9 mouse cellular contexts compared by ENCODE assay signal in genomic region chr2:35983869-35984268, GRCm38 (mm10). TPM values are rescaled to one million over a fixed set of nuclear protein-coding genes. Genes with fewer than 3 reads are reported as not detected.
DNase-seq lines count a peak whose midpoint lies in the region; ATAC-seq and TF ChIP-seq lines count a peak whose summit lies in the region.
"Had no signal": no experiment of that assay in that cellular context is flagged by ENCODE, and none has a peak within 500 bp of the region (broad histone marks: within the 10 kb centered on the region; RNA-seq: fewer than 3 reads in every experiment).

No protein-coding gene starts in this region.

- no peak overlapping the region for H3K27ac ChIP-seq in bone marrow, adult 2 months (ENCODE audit: control insufficient read depth, insufficient read depth, low read depth, low read length, poor library complexity)
- H3K27ac ChIP-seq in embryonic fibroblast, embryonic 13.5 days (ENCODE audit: insufficient read depth, low read length): no peak overlapping the region
- H3K27ac ChIP-seq in kidney, postnatal 0 days: no peak overlapping the region
- H3K27ac ChIP-seq in lung, embryonic 14.5 days (ENCODE audit: low read depth): no peak overlapping the region
- H3K27ac ChIP-seq: heart, embryonic 15.5 days had no signal

- no peak overlapping the region for H3K4me3 ChIP-seq in bone marrow, adult 2 months (replicated peaks; ENCODE audit: control insufficient read depth, low read depth, low read length)
- no peak overlapping the region for H3K4me3 ChIP-seq in embryonic fibroblast, embryonic 13.5 days (ENCODE audit: insufficient read depth, low read length)
- H3K4me3 ChIP-seq in kidney, postnatal 0 days (replicated peaks; ENCODE audit: low read depth, low read length): no peak overlapping the region
- H3K4me3 ChIP-seq in lung, embryonic 14.5 days (ENCODE audit: low read depth, low read length): no peak overlapping the region
- H3K4me3 ChIP-seq: heart, embryonic 15.5 days had no signal

- H3K4me2 ChIP-seq in kidney, postnatal 0 days (ENCODE audit: low read length): no peak overlapping the region
- no peak overlapping the region for H3K4me2 ChIP-seq in lung, embryonic 14.5 days
- H3K4me2 ChIP-seq: heart, embryonic 15.5 days had no signal

- H3K27me3 ChIP-seq in kidney, postnatal 0 days (ENCODE audit: insufficient read depth, low read length): no peaks in the 10 kb centered on the region
- peaks cover 9% of the 10 kb centered on the region; the same call in 1 of the 2 replicates for H3K27me3 ChIP-seq in lung, embryonic 14.5 days (ENCODE audit: insufficient read depth, low read length)

- peak; percentile 91 for DNase-seq in 3T3-L1 (ENCODE audit: low read depth, low spot score)
- peak; percentile 71 to 72 for DNase-seq in B cell, adult 2 months
- DNase-seq in kidney, postnatal 0 days (ENCODE audit: low spot score): peak; percentile 87
- peak; percentile 83 for DNase-seq in lung, embryonic 14.5 days
- DNase-seq in right cerebral cortex, postnatal 10 days (ENCODE audit: low spot score in 2 of 2): peak; percentile 66 to 82

- no peaks in the 10 kb centered on the region for H3K36me3 ChIP-seq in kidney, postnatal 0 days (ENCODE audit: insufficient read depth, low read length)
- H3K36me3 ChIP-seq in lung, embryonic 14.5 days (ENCODE audit: insufficient read depth): no peaks in the 10 kb centered on the region
- H3K36me3 ChIP-seq: heart, embryonic 15.5 days had no signal

- 3% methylated on average over 7 of the region's 7 CpGs for WGBS in bone marrow, adult 2 months
- WGBS in kidney, postnatal 0 days: 5% methylated on average over 7 of the region's 7 CpGs
- 3% methylated on average over 7 of the region's 7 CpGs for WGBS in lung, embryonic 14.5 days

- no peak overlapping the region for H3K9ac ChIP-seq in kidney, postnatal 0 days (ENCODE audit: low read depth, low read length)
- no peak overlapping the region for H3K9ac ChIP-seq in lung, embryonic 14.5 days
- H3K9ac ChIP-seq: heart, embryonic 15.5 days had no signal

- no peak for ATAC-seq in kidney, postnatal 0 days (replicated peaks; ENCODE audit: low FRiP score, low read depth)
- ATAC-seq in lung, embryonic 14.5 days (ENCODE audit: insufficient read depth): no peak
- ATAC-seq in erythroblast, adult 5-6 weeks (replicated peaks; ENCODE audit: low FRiP score, poor library complexity, severe bottlenecking): no peak; the same call in 1 of the 2 replicates

- no peaks in the 10 kb centered on the region; the same call in 1 of the 2 replicates for H3K4me1 ChIP-seq in bone marrow, adult 2 months (ENCODE audit: control insufficient read depth, insufficient read depth, low read length)
- no peaks in the 10 kb centered on the region for H3K4me1 ChIP-seq in embryonic fibroblast, embryonic 13.5 days (ENCODE audit: control insufficient read depth, insufficient read depth, low read length)
- no peaks in the 10 kb centered on the region for H3K4me1 ChIP-seq in kidney, postnatal 0 days (replicated peaks; ENCODE audit: insufficient read depth, low read length)
- H3K4me1 ChIP-seq in lung, embryonic 14.5 days (ENCODE audit: insufficient read depth): no peaks in the 10 kb centered on the region

- H3K9me3 ChIP-seq in kidney, postnatal 0 days (replicated peaks; ENCODE audit: low read length): no peaks in the 10 kb centered on the region
- H3K9me3 ChIP-seq in lung, embryonic 14.5 days (ENCODE audit: low read depth, low read length): no peaks in the 10 kb centered on the region
- H3K9me3 ChIP-seq: heart, embryonic 15.5 days had no signal

- no peak for TF ChIP-seq POLR2A in bone marrow, adult 2 months (IDR thresholded peaks at IDR 0.05; ENCODE audit: borderline replicate concordance, control insufficient read depth, low read depth, low read length)
- no peak for TF ChIP-seq POLR2A in embryonic fibroblast, embryonic 13.5 days (IDR thresholded peaks at IDR 0.05; ENCODE audit: low read depth, low read length)

- TF ChIP-seq CTCF in bone marrow, adult 2 months (IDR thresholded peaks at IDR 0.05; ENCODE audit: control insufficient read depth, insufficient read depth, low read length): peak; percentile 63
- TF ChIP-seq CTCF in embryonic fibroblast, embryonic 13.5 days (IDR thresholded peaks at IDR 0.05; ENCODE audit: borderline replicate concordance, insufficient read depth, low read length): peak; percentile 56; the same call in 1 of the 2 replicates
- peak; percentile 83 for TF ChIP-seq CTCF in kidney, postnatal 0 days (IDR thresholded peaks at IDR 0.05; ENCODE audit: low read depth)
- TF ChIP-seq CTCF in lung, embryonic 14.5 days (IDR thresholded peaks at IDR 0.05; ENCODE audit: low read depth): peak; percentile 77

RNA-seq across cellular contexts. Expression of gene Ttll11, which starts 4.2 kb away (rescaled TPM):
- 2.6 and 4.1 TPM in 2 replicates for polyA plus RNA-seq in bone marrow, adult 2 months (2011; ENCODE audit: insufficient read depth, insufficient read length, low replicate concordance, missing spikeins)
- 4.6 and 4.9 TPM in 2 replicates for polyA plus RNA-seq in embryonic fibroblast, embryonic 13.5 days (2011; ENCODE audit: insufficient read length, low read depth, missing spikeins)
- 1.2 and 1.5 TPM in 2 replicates for polyA plus RNA-seq in kidney, postnatal 0 days (2015; fragmentation: Nextera tagmentation; extraction: Ambion mirVana)
- polyA plus RNA-seq in lung, embryonic 14.5 days (2014; fragmentation: Nextera tagmentation; extraction: Ambion mirVana): 1.2 TPM in 2 replicates
- total RNA-seq in erythroblast, adult 5-6 weeks (2015; ENCODE audit: low replicate concordance): not detected in 2 replicates
- not detected in 2 replicates for total RNA-seq in erythroblast, adult 5-6 weeks (2017; ENCODE audit: low replicate concordance)
